Mouse (Mus musculus): ENCODE results near the gene Gtf2ird1. TPM values are rescaled to one million over a fixed set of nuclear protein-coding genes. Genes with fewer than 3 reads are reported as not detected.
A peak's percentile ranks its signal among the peaks of the same experiment; 100 is the strongest.
"Not testable (repeated sequence)": the region's sequence is repeated elsewhere in the genome, so short reads cannot be mapped to it uniquely, and the experiment has no call there.

Gtf2ird1 gene
- total RNA-seq, 4 experiments from 2014 or later, result 46.0 to 93.0 (median 63.1) TPM

GRCm38 (mm10) chr5:134408119-134408518, 48.4 kb downstream of the Gtf2ird1 start:
- DNase-seq, result no peak

DNA sequence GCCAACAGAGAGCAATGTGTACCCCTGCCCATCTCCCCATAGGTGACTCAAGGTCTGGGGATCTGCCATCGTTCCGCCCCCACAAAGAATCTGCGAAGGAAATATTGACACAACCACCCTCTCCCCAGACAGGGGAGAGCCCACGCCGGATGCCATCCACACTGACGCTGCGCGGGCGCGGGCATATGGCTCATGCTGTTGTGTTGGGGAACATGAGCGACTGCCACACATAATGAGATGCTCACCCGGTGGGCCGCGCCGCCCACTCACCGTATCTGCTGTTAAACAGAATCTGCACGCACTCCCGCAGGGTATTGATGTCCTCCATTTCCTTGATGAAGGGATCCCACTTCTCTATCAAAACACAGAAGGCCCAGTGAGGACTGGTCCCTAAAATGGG, 54.7 kb downstream of the Gtf2ird1 start:
- no peak for DNase-seq

DNA sequence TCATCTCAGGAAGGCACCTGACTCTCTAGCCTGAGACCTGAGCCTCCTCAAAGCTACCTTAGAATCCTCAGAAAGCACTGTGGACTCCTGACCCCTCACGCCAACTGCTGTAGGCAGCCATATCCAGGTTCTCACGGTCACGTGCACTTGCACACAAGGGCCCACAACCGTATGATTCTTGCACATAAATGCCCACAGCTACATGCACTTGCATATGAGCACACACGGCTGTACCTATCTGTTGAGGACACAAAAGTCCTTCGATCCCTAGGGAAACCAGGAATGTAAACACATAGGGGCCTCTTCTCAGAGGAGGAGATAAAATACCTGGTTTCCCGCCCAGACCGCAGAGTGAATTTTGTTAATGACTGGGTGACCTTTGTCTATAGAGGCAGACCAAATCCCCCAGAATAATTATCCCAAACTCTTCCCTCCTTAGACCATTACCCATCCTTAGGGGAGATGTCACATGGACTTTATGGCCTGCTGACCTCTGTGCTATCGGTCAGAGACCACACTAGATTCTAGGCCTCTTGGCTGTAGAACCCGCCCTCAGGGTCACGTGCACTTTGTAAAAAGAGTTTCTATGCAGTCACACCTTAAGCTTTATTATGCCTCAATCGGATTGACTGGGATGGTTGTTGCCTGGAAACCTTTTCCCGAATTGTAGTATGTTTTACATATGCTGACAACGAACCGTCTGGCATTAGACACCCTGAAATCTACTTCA, 58.9 kb downstream of the Gtf2ird1 start:
- DNase-seq, result no peak

GRCm38 (mm10) chr5:134396519-134396918, 60.0 kb downstream of the Gtf2ird1 start:
- DNase-seq, result no peak

DNA sequence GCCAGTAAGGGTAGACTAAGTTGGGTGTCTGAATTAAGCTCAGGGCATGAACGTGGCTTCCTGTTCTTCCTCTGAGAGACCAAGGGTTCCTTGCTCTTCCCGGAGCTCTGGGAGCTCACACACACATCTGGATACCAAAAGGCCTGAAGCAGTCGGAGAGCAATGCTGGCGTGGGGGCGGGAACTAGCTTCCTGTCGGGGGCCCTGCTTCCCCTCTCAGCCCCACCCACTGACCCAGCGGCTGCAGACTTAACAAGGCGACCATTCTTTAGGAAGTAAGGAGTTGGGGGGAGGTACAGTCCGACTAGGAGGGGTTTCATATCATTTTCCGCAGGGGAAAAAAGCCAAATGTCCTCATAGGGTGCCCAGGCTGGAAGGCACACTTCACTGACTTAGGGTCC, 61.9 kb downstream of the Gtf2ird1 start:
- no peak for DNase-seq

DNA sequence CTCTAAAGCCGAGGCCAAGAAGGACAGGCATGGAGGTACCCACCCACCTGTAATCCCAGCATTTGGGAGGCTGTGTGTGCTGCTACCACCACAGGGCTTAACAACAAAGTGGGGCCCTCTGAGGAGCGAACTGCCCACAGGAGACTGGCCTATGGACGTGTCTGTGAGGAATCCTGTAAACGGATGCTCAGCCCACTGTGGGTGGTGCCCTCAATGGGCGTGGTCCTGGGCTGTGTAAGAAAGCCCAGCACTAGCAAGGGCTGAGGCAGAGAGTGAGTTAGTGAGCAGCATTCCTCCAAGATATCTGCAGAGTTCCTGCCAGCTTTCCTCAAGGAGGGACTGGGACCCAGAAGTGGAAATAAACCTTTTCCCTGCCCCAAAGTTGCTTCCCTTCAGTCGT, 62.9 kb downstream of the Gtf2ird1 start:
- no peak for DNase-seq

- DNase-seq, result peak; percentile 62
Measured at GRCm38 (mm10) chr5:134385106-134385505, 71.4 kb downstream of the Gtf2ird1 start.

GRCm38 (mm10) chr5:134375256-134375655, 81.3 kb downstream of the Gtf2ird1 start:
- no peak for DNase-seq

DNA sequence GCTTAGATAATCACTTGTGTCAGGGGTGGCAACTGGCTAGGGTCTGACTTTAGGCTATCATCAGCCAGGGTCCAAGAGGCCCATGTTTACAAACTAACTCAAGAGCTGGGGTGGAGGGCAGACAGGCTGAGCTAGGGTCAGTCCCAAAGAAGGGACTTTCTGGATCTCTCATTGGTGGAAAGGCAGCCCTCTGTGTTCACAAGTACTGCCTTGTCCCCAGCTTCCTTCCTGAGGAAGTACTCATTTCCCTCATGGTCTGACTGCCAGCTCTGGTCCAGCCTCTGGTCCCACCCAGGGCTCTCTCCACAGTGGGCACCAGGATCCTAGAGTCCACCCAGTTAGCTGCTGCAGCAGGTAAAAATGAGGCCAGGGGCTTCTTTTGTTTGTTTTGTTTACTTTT, 82.0 kb downstream of the Gtf2ird1 start:
- peak; percentile 27 for DNase-seq

GRCm38 (mm10) chr5:134373912-134374488, 82.5 kb downstream of the Gtf2ird1 start:
- DNase-seq, result peak; percentile 28

DNA sequence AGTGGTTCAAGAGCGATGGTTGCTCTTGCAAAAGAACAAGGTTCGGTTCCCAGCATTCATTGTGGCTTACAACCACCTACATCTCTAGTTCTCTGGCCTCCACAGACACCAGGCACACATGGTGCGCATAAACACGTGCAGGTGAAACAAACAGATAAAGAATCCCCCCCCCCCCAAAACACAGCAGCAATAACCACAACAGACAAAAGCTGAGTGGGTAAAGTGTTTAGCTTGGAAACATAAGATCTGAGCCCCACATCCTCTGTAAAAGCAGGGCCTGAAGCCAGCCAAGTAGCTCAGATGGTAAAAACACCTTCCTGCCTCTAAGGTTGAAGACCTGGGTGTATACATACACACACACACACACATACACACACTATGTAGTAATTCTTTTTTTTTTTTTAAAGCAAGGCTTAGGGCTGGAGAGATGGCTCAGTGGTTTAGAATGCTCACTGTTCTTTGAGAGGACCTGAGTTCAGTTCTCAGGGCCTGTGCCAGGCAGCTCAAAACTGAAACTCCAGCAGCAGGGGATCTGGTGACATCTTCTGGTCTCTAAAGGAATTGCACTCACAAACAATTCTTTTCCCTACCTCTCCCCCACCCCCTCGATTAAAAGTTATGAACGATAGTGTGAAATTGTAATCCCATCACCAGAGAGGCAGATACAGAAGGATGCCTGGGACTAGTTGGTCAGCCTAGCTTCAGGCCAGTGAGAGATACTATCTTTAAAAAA, 83.4 kb downstream of the Gtf2ird1 start:
- DNase-seq, result no peak

DNA sequence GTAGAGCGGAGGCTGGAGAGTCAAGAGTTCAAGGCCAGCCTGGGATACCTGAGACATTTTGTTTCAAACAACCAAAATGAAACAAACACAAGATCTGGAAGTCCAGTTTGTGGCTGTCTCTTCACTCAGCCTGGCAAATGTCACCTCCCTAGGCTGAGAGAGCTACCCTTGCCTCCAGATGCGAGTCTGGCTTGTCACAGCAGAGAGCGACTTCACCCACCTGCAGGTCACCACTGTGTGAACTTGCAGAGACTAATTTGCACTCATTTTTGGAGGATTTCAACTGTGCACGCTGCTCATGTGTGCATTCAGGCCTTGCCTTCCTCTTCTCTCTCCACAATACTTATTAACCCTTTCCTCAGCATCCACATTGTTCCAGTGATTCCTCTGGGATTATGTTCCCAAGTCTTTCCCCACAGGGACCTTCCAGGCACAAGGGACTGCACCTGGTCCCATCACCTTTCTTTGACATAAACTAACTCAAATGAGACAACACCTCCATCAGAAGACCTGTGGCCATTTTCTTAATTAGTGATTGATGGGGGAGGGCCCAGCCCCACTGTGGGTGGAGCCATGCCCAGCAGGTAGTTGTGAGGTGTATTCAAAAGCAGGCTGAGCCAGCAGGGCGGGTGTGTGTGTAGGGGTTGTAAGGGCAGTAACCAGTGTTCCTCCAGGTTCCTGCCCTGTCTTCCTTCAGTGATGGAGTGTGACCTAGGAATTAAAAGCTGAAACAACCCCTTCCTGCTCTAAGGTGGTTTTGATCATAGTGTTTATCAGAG, 84.8 kb downstream of the Gtf2ird1 start:
- DNase-seq, result no peak

DNA sequence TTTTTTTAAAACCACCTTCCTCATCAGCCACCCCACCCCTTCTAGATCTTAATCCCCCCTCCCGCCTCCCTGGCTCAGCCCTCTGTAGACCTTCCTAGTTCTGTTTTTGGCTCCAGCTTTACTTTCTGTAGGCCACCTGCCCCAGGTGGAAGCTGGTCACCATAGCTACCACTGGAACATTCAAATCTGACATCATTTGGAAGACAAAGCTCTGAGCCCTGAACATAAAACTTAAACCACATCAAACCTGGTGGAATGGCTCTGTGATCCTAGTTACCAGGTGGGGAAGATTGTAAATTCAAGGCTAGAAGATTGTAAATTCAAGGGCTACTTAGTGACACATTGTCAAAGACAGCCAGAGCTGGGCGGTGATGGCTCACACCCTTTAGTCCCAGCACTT, 85.7 kb downstream of the Gtf2ird1 start:
- no peak for DNase-seq

DNA sequence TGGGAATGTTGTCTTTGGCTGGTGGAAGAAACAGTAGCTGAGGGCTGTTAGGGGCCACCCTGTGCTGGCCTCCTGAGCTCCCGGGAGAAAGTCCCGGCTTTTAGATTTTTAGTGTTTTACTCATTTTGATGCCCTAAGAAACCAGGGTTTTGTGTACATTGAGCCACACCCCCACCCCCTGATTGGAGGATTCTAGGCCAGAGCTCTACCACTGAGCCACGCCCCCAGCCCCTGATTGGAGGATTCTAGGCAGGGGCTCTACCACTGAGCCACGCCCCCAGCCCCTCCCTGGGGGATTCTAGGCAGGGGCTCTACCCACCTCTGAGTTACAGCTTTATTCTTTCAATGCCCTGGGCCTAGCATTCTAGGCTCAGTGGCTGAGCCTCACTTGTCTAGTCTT, 97.4 kb downstream of the Gtf2ird1 start:
- no peak for DNase-seq

GRCm38 (mm10) chr5:134355372-134355771, 101.1 kb downstream of the Gtf2ird1 start:
- not testable (repeated sequence) for DNase-seq

GRCm38 (mm10) chr5:134353117-134353516, 103.4 kb downstream of the Gtf2ird1 start:
- no peak for DNase-seq

- no peak for DNase-seq
Measured at GRCm38 (mm10) chr5:134352527-134353001, 104.0 kb downstream of the Gtf2ird1 start.

- DNase-seq, result peak; percentile 84
Measured at GRCm38 (mm10) chr5:134350660-134351059, 105.9 kb downstream of the Gtf2ird1 start.

DNA sequence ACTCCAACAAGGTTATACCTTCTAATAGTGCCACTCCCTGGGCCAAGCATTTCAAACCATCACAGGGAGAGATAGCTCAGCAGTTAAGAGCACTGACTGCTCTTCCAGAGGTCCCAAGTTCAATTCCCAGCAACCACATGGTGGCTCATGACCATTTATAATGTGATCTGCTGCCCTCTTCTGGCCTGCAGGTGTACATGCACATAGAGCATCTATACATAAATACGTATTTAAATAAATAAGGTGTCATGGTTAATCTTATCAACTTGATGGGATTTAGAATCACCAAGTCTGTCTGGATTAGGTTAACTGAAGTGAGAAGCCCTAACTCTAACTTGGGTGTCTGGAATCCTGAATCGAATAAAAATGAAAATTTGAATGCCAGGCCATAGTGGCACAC, 109.5 kb downstream of the Gtf2ird1 start:
- DNase-seq, result no peak

DNA sequence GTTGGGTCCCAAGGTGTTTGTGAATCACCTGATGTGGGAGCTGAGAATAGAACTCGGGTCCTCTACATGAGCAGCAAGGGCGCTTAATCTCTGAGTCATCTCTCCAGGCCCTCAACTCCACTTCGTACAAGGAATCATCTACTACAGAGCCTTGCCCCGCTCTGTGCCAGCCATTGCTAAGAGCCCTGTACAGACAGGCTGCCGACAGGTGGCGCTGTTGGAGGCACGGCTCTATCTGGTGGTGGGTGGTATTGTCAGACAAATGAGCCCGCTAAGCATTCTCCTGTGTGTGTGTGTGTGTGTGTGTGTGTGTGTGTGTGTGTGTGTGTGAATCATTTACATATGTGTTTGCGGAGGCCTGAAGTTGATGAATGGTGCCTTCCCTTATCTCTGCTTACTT, 111.1 kb downstream of the Gtf2ird1 start:
- no peak for DNase-seq

GRCm38 (mm10) chr5:134344076-134344475, 112.4 kb downstream of the Gtf2ird1 start:
- DNase-seq, result no peak

- DNase-seq, result not testable (repeated sequence)
Measured at GRCm38 (mm10) chr5:134343530-134343929, 113.0 kb downstream of the Gtf2ird1 start.

Data from adrenal gland, adult 8-10 months (tissue).